Mouse (Mus musculus) small intestine, adult 10 weeks (tissue): Measurements from ENCODE around the gene Dcdc2b. TPM values are rescaled to one million over a fixed set of nuclear protein-coding genes. Genes with fewer than 3 reads are reported as not detected.

Source experiments
- polyA plus RNA-seq: library from polyadenylated mRNA; stranded (reverse); fragments of 350-450 nt; fragmentation: Illumina TruSeq; extraction: RNeasy Lipid Tissue Mini Kit (QIAGEN cat#74804); gene quantifications from one replicate; pipeline ENCODE4 v1.2.3, GENCODE M21; 2014; ENCODE audit warnings: low replicate concordance

Dcdc2b gene
- polyA plus RNA-seq, result not detected

DNA sequence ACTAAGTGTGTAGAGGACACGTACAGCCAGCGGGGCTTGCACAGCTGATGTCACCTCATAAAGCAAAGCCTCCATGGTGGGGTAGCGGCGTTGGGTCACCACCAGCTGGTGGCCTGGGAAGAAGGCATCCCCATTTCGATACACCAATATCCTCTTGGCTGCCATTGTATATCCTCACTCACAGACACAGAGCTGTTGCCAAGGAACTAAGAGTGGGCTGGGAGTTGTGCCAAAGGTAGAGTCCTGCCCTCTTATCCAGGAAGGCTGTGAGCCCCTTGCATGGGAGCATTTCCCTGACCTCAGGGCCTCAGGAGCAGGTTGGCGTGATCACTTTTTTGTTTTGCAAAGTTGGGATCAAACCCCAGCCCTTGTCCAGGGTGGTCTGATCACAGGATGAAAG is at the start of gene Dcdc2b:
TSS of gene Dcdc2b (minus strand) at position 165 of the 400 bp plus-strand sequence.

DNA sequence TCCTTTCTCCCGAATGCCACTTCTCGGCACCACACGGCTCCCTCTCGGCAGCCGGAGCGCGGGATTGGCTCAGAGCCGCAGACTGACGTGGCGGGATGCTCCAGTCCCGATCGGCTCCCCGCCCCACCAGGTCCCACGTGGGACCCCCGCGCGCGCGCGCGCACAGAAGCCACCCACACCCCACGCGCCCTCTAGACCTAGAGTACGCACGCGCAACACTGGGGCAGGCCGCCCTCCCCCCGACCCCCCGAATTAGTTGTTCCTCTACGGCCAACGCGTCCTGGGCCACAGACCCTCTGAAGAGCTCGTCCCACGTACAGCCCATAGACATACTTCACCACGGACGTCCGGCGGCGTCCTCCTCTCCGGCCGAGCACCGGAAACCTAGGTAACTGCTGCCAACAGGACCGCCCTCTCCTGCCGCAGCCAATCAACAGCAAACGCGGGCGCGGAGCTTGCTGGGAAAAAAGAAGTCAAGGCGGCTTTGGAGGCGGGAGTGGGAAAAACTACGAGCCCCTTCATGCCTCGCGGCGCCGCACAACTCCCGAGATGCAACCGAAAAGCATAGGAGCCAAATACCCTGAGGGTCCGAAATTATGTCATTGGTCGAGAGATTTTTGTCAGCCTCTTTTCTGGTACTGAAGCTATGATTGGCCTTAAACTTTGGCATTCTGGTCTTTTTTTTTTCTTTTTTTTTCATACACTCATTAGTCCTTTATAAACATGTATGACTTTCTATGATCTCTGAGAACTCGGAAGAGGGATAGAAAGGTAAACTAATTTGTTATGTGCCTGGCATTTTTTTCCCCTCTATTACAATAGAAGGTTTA is 26.8 kb upstream of the Dcdc2b start, which contains the start of gene Txlna:
TSS of gene Txlna (minus strand) at position 428 of the 830 bp plus-strand sequence.

GRCm38 (mm10) chr4:129623681-129624091 is 9.6 kb upstream of the Dcdc2b start, which contains the start of gene Ccdc28b:
Gene Ccdc28b, minus strand, starts transcription at chr4:129623947.

DNA sequence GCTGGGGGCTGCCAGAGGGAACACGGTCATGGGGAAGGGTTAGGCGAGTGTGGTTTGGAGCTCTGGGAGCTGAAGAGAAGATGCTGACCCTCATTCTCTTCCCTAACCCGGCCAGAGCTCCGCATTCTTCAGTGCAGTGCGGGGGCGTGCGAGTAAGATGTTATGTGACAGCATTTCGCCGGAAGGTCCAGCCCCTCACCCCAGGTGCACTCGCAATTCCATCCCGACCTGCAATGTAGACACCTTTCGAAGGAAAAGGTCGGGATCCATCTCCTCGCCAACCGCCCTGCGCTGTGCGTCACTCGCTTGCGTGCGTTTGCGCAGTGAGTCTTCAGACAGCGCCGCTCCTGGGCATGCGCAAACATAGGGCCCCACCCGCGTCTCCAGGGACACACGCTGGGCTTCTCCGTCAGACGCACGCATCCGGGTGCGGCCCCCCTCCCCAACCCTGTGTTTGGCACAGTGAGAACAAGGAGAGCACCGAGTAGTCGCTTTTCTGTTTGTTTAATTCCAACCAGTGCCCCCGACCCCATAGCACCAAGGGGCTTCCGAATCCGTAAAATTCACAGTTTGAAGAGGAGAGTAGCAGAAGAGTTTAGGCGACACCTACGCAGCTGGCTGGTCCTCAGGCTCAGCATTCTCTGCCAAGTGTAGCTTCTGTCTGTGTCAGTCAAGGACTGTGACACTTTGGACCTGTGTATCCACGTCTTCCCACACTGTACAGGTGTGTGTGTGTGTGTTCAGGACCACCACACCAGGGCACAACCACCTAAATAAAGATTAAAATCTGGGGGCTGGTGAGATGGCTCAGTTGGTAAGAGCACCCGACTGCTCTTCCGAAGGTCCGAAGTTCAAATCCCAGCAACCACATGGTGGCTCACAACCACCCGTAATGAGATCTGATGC is 5.0 kb upstream of the Dcdc2b start, which contains the start of gene Iqcc:
TSS of gene Iqcc (minus strand) at position 314 of the 906 bp plus-strand sequence.

DNA sequence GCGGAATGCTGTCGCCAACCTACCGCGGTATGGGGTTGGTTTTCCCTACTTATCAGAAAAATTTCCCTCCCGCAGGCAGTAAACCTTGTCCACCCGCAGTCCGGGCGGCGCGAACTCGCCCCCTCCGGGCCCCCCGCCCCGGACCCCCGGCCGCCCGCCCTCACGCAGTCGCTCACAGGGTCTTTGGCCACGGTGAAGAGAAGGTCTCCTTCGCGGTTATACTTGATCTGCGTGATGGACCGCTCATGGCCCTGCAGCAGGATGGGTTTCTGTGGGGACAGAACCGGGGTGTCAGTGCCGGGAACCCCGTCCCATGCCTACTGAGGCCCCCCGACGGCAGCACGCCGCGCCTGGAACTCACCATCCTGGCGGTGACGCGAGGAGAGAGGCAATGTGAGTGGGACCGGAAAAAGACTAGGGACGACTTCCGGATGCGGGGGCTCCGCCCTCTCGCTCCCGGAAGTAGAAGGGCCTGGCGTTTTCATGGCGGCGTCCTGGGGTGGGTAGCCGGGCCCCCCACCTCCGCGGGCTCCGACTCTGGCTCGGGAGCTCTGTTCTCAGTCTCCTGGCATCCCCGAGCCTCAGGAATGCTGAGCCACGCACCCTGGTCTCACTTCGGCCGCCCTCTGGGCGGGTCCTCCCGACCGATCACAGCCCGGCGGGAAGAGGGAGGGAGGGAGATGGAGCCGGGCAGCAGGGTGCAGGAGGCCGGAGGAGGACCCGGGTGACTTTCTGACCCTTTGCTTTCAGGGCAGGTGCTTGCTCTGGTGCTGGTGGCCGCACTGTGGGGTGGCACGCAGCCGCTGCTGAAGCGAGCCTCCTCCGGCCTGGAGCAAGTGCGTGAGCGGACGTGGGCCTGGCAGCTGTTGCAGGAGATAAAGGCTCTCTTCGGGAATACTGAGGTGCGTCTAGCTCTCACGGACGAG is 13.6 kb downstream of the Dcdc2b start, which contains the start of the genes Eif3i and Tmem234:
TSS of gene Eif3i (minus strand) at position 416 of the 926 bp plus-strand sequence.
TSS of gene Tmem234 (plus strand) at position 436 of the 926 bp plus-strand sequence.

DNA sequence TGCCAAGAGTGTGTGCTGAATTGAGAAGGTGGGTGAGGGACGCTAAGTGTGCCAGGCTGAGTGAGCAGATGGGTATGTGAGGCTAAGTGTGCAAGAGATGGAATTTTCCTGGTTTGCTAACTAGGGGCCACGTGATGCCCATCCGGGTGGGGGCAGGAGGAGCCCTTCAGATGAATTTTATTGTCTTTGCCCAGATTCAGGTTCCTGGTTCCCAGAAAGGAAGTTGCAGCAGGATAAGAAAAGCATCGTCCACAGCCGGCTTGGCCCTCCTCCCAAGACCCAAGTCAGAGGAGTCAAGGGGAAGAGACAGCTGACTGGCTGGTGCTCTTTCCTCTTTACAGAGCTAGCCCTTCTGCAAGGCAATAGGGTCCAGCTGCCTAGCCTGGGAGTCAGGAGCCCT is 35.6 kb downstream of the Dcdc2b start, which contains the start of gene Fam167b:
TSS of gene Fam167b (minus strand) at position 84 of the 400 bp plus-strand sequence.

DNA sequence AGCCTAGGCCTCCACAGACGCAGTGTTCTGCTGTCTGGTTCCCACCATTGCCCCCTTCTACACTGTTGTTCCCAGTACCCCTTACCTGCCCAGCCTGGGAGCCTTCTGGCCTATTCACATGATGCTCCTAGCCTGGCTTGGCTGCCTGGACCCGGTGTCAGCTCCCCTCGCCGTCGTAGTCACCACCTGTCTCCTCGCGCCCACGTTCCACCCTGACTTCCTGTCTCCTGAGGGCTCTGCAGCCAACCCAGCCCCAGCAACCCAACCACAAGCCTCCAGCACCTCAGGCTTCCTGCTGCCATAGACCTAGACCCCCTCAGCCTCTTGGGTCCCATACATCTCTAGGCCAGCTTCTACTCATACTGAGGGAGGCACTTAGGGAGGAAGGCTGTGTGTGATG is 40.6 kb downstream of the Dcdc2b start, which contains the start of gene Lck:
TSS of gene Lck (minus strand) at position 212 of the 400 bp plus-strand sequence.

Other genes starting within 250 kb of the Dcdc2b start
- 1.1 TPM for gene Zbtb8a, start 236.1 kb downstream of the Dcdc2b start, polyA plus RNA-seq
- gene Zbtb8b, start 173.4 kb downstream of the Dcdc2b start, polyA plus RNA-seq, result not detected
- gene Bsdc1, start 152.7 kb downstream of the Dcdc2b start, polyA plus RNA-seq, result 8.8 TPM
- gene Tssk3, start 123.2 kb downstream of the Dcdc2b start, polyA plus RNA-seq, result not detected
- gene Fam229a, start 123.1 kb downstream of the Dcdc2b start, polyA plus RNA-seq, result not detected
- 11.9 TPM for gene Marcksl1, start 100.7 kb downstream of the Dcdc2b start, polyA plus RNA-seq
- gene Hdac1, start 71.5 kb downstream of the Dcdc2b start, polyA plus RNA-seq, result 38.7 TPM
- gene Lck, start 40.6 kb downstream of the Dcdc2b start, polyA plus RNA-seq, result 0.59 TPM
- not detected for gene Fam167b, start 35.7 kb downstream of the Dcdc2b start, polyA plus RNA-seq
- 7.9 TPM for gene Eif3i, start 13.6 kb downstream of the Dcdc2b start, polyA plus RNA-seq
- gene Tmem234, start 13.6 kb downstream of the Dcdc2b start, polyA plus RNA-seq, result 28.2 TPM
- gene Iqcc, start 4.8 kb upstream of the Dcdc2b start, polyA plus RNA-seq, result 5.3 TPM
- not detected for gene Ccdc28b, start 9.7 kb upstream of the Dcdc2b start, polyA plus RNA-seq
- 6.1 TPM for gene Txlna, start 26.8 kb upstream of the Dcdc2b start, polyA plus RNA-seq
- 23.8 TPM for gene Kpna6, start 58.5 kb upstream of the Dcdc2b start, polyA plus RNA-seq
- not detected for gene Tmem39b, start 82.6 kb upstream of the Dcdc2b start, polyA plus RNA-seq
- 146 TPM for gene Khdrbs1, start 128.0 kb upstream of the Dcdc2b start, polyA plus RNA-seq
- 1,009 TPM for gene Ptp4a2, start 197.0 kb upstream of the Dcdc2b start, polyA plus RNA-seq